Mouse (Mus musculus) hindbrain, embryonic 10.5 days (tissue): ENCODE results near the gene Gpx4. TPM values are rescaled to one million over a fixed set of nuclear protein-coding genes. Genes with fewer than 3 reads are reported as not detected.

Experiments
- DNase-seq: peaks from one replicate; pipeline ENCODE4 v3.0.0-alpha.2; 2017; ENCODE audit warnings: low spot score
- H3K27ac ChIP-seq: fragments of 300-500 bp; sonication (generic); 2 replicates; pipeline ENCODE4 v1.5.1; 2016; ENCODE audit warnings: mild to moderate bottlenecking, moderate library complexity
- H3K27me3 ChIP-seq: fragments of 300-500 bp; sonication (generic); 2 replicates; pipeline ENCODE4 v1.6.1; 2016; ENCODE audit warnings: mild to moderate bottlenecking; ENCODE audit not compliant: poor library complexity, insufficient read depth, severe bottlenecking
- H3K36me3 ChIP-seq: fragments of 300-500 bp; sonication (generic); 2 replicates; pipeline ENCODE4 v1.6.1; 2016; ENCODE audit warnings: mild to moderate bottlenecking, moderate library complexity
- H3K4me1 ChIP-seq: fragments of 300-500 bp; sonication (generic); replicated peaks from 2 replicates; pipeline ENCODE4 v1.6.1; 2016; ENCODE audit warnings: mild to moderate bottlenecking
- H3K4me3 ChIP-seq: fragments of 300-500 bp; sonication (generic); 2 replicates; pipeline ENCODE4 v1.5.1; 2016; ENCODE audit warnings: mild to moderate bottlenecking, moderate library complexity
- H3K9me3 ChIP-seq: fragments of 300-500 bp; sonication (generic); 2 replicates; pipeline ENCODE4 v1.6.1; 2016; ENCODE audit warnings: mild to moderate bottlenecking, moderate library complexity
- WGBS: fragments of 180-500 bp; shearing (Covaris S2); methylation state at CpG from one replicate; pipeline ENCODE4 v1.1.7; 2016; 5-methylcytosine and 5-hydroxymethylcytosine counted together
- polyA plus RNA-seq: library from polyadenylated mRNA; unstranded; fragments of >200 nt; fragmentation: Nextera tagmentation; extraction: Ambion mirVana; gene quantifications from 2 replicates; pipeline ENCODE4 v1.2.1, GENCODE M21; 2016

Gpx4 gene
- polyA plus RNA-seq, 1 experiment from 2014 or later, result 705 TPM

- DNase-seq, result no peak
- 83% methylated on average over 3 of the region's 3 CpGs for WGBS
- Histone ChIP-seq H3K4me1 (peaks cover 32% of the 10 kb centered on the region), H3K27me3 (peaks cover 85% of the 10 kb centered on the region), H3K9me3 (no peaks in the 10 kb centered on the region), H3K36me3 (peaks cover 7% of the 10 kb centered on the region; the same call in 1 of the 2 replicates), H3K4me3 (no peak overlapping the region), H3K27ac (peak overlapping the region; percentile 35; the same call in 1 of the 2 replicates)
Measured at GRCm38 (mm10) chr10:80017361-80017760, 29.6 kb upstream of the Gpx4 start.

GRCm38 (mm10) chr10:80017771-80018170, 29.2 kb upstream of the Gpx4 start:
- no peak overlapping the region for H3K4me3 ChIP-seq
- peaks cover 81% of the 10 kb centered on the region for H3K27me3 ChIP-seq
- no peak for DNase-seq
- peaks cover 8% of the 10 kb centered on the region; the same call in 1 of the 2 replicates for H3K36me3 ChIP-seq
- H3K4me1 ChIP-seq, result peaks cover 32% of the 10 kb centered on the region
- no peaks in the 10 kb centered on the region for H3K9me3 ChIP-seq
- 76% methylated on average over 14 of the region's 14 CpGs for WGBS
- peak overlapping the region; percentile 35; the same call in 1 of the 2 replicates for H3K27ac ChIP-seq

- Histone ChIP-seq H3K4me1 (peaks cover 32% of the 10 kb centered on the region), H3K27ac (peak overlapping the region; percentile 86), H3K27me3 (peaks cover 71% of the 10 kb centered on the region), H3K4me3 (peak overlapping the region; percentile 49), H3K9me3 (no peaks in the 10 kb centered on the region), H3K36me3 (peaks cover 11% of the 10 kb centered on the region; the same call in 1 of the 2 replicates)
- 5% methylated on average over 15 of the region's 15 CpGs for WGBS
- DNase-seq, result peak; percentile 15
Measured at GRCm38 (mm10) chr10:80018739-80019297, 28.1 kb upstream of the Gpx4 start.

GRCm38 (mm10) chr10:80019471-80020131, 27.4 kb upstream of the Gpx4 start:
- H3K27me3 ChIP-seq, result peaks cover 63% of the 10 kb centered on the region
- DNase-seq, result peak; percentile 58
- 5% methylated on average over 20 of the region's 20 CpGs for WGBS

GRCm38 (mm10) chr10:80020191-80020590, 26.8 kb upstream of the Gpx4 start:
- peak overlapping the region; percentile 86 for H3K27ac ChIP-seq
- H3K4me3 ChIP-seq, result peak overlapping the region; percentile 49
- peaks cover 57% of the 10 kb centered on the region for H3K27me3 ChIP-seq
- peak; percentile 20 for DNase-seq
- WGBS, result 21% methylated on average over 11 of the region's 11 CpGs
- H3K36me3 ChIP-seq, result peaks cover 11% of the 10 kb centered on the region; the same call in 1 of the 2 replicates
- peaks cover 40% of the 10 kb centered on the region for H3K4me1 ChIP-seq
- H3K9me3 ChIP-seq, result no peaks in the 10 kb centered on the region

More at GRCm38 (mm10) chr10:80019471-80020131, 27.4 kb upstream of the Gpx4 start:
- H3K9me3 ChIP-seq, result no peaks in the 10 kb centered on the region
- peak overlapping the region; percentile 49 for H3K4me3 ChIP-seq
- peaks cover 11% of the 10 kb centered on the region; the same call in 1 of the 2 replicates for H3K36me3 ChIP-seq
- H3K4me1 ChIP-seq, result peaks cover 36% of the 10 kb centered on the region
- peak overlapping the region; percentile 86 for H3K27ac ChIP-seq

- Histone ChIP-seq H3K27ac (no peak overlapping the region), H3K9me3 (no peaks in the 10 kb centered on the region), H3K27me3 (peaks cover 51% of the 10 kb centered on the region), H3K4me3 (peak overlapping the region; percentile 49), H3K36me3 (peaks cover 11% of the 10 kb centered on the region; the same call in 1 of the 2 replicates), H3K4me1 (peaks cover 43% of the 10 kb centered on the region)
- 87% methylated on average over 18 of the region's 18 CpGs for WGBS
- DNase-seq, result no peak
Measured at GRCm38 (mm10) chr10:80020603-80021319, 26.2 kb upstream of the Gpx4 start.

- no peak for DNase-seq
- Histone ChIP-seq H3K27ac (no peak overlapping the region), H3K27me3 (peaks cover 46% of the 10 kb centered on the region), H3K9me3 (no peaks in the 10 kb centered on the region), H3K4me1 (peaks cover 49% of the 10 kb centered on the region), H3K4me3 (0 out of 2 replicates have a peak overlapping the region, but pooled peaks have one; percentile 10), H3K36me3 (peaks cover 11% of the 10 kb centered on the region; the same call in 1 of the 2 replicates)
- 94% methylated on average over 13 of the region's 13 CpGs for WGBS
Measured at GRCm38 (mm10) chr10:80021320-80021641, 25.7 kb upstream of the Gpx4 start.

GRCm38 (mm10) chr10:80022164-80022563, 24.8 kb upstream of the Gpx4 start:
- H3K27me3 ChIP-seq, result peaks cover 37% of the 10 kb centered on the region
- no peak overlapping the region for H3K4me3 ChIP-seq
- H3K36me3 ChIP-seq, result peaks cover 11% of the 10 kb centered on the region; the same call in 1 of the 2 replicates
- H3K9me3 ChIP-seq, result no peaks in the 10 kb centered on the region
- no peak for DNase-seq
- WGBS, result 92% methylated on average over 12 of the region's 12 CpGs
- H3K27ac ChIP-seq, result no peak overlapping the region
- peaks cover 49% of the 10 kb centered on the region for H3K4me1 ChIP-seq

- no peak for DNase-seq
- no peak overlapping the region for H3K4me3 ChIP-seq
- peaks cover 11% of the 10 kb centered on the region; the same call in 1 of the 2 replicates for H3K36me3 ChIP-seq
- peaks cover 31% of the 10 kb centered on the region for H3K27me3 ChIP-seq
- peaks cover 47% of the 10 kb centered on the region for H3K4me1 ChIP-seq
- no peaks in the 10 kb centered on the region for H3K9me3 ChIP-seq
- H3K27ac ChIP-seq, result no peak overlapping the region
- 95% methylated on average over 8 of the region's 8 CpGs for WGBS
Measured at GRCm38 (mm10) chr10:80022806-80023205, 24.2 kb upstream of the Gpx4 start.

- H3K27me3 ChIP-seq, result peaks cover 25% of the 10 kb centered on the region
- H3K9me3 ChIP-seq, result no peaks in the 10 kb centered on the region
- H3K27ac ChIP-seq, result no peak overlapping the region
- 89% methylated on average over 5 of the region's 5 CpGs for WGBS
- peaks cover 48% of the 10 kb centered on the region for H3K4me1 ChIP-seq
- DNase-seq, result no peak
- H3K4me3 ChIP-seq, result no peak overlapping the region
- peaks cover 11% of the 10 kb centered on the region; the same call in 1 of the 2 replicates for H3K36me3 ChIP-seq
Measured at GRCm38 (mm10) chr10:80023758-80024157, 23.2 kb upstream of the Gpx4 start.

- H3K9me3 ChIP-seq, result no peaks in the 10 kb centered on the region
- H3K4me1 ChIP-seq, result peaks cover 41% of the 10 kb centered on the region
- H3K4me3 ChIP-seq, result peak overlapping the region; percentile 14; the same call in 1 of the 2 replicates
- WGBS, result 79% methylated on average over 15 of the region's 15 CpGs
- peaks cover 11% of the 10 kb centered on the region; the same call in 1 of the 2 replicates for H3K36me3 ChIP-seq
- DNase-seq, result no peak
- peak overlapping the region; percentile 13; the same call in 1 of the 2 replicates for H3K27ac ChIP-seq
- H3K27me3 ChIP-seq, result peaks cover 18% of the 10 kb centered on the region
Measured at GRCm38 (mm10) chr10:80024229-80025043, 22.5 kb upstream of the Gpx4 start.

GRCm38 (mm10) chr10:80025044-80025347, 22.0 kb upstream of the Gpx4 start:
- no peak overlapping the region for H3K27ac ChIP-seq
- H3K27me3 ChIP-seq, result peaks cover 12% of the 10 kb centered on the region
- WGBS, result 65% methylated on average over 4 of the region's 4 CpGs
- H3K36me3 ChIP-seq, result peaks cover 11% of the 10 kb centered on the region; the same call in 1 of the 2 replicates
- H3K4me3 ChIP-seq, result no peak overlapping the region
- no peaks in the 10 kb centered on the region for H3K9me3 ChIP-seq
- no peak for DNase-seq
- peaks cover 35% of the 10 kb centered on the region for H3K4me1 ChIP-seq
